Mouse (Mus musculus) stomach, postnatal 0 days (tissue): ENCODE data around the gene Aunip.

Source experiments
- CTCF ChIP-seq: IDR thresholded peaks from 2 replicates; pipeline ENCODE4 v1.5.1; 2016; ENCODE audit warnings: antibody characterized with exemption, low read depth, mild to moderate bottlenecking, moderate library complexity
- EP300 ChIP-seq: optimal IDR thresholded peaks from 2 replicates; pipeline ENCODE3; 2016; ENCODE audit warnings: antibody characterized with exemption

- TF ChIP-seq CTCF, result no peak
- no peak for TF ChIP-seq EP300
Observed at GRCm38 (mm10) chr4:134560699-134561098, 49.9 kb downstream of the Aunip start.
